Mouse (Mus musculus) midbrain, embryonic 16.5 days (tissue): ENCODE measurements around the gene Wdr72. TPM values are rescaled to one million over a fixed set of nuclear protein-coding genes. Genes with fewer than 3 reads are reported as not detected.

Experiments used
- ATAC-seq: fragments of 200-750 bp; cut with Nextera tagmentation; 2 replicates; pipeline ENCODE4 v1.8.0; 2017; ENCODE audit warnings: moderate TSS enrichment
- H3K27ac ChIP-seq: fragments of 300-500 bp; sonication (generic); 2 replicates; pipeline ENCODE4 v1.5.1; 2014; ENCODE audit warnings: mild to moderate bottlenecking, low read length, mixed read lengths
- H3K27me3 ChIP-seq: fragments of 300-500 bp; sonication (generic); 2 replicates; pipeline ENCODE4 v1.6.1; 2014; ENCODE audit warnings: low read depth, low read length, mixed read lengths; ENCODE audit not compliant: control insufficient read depth, insufficient read depth
- H3K36me3 ChIP-seq: fragments of 300-500 bp; sonication (generic); 2 replicates; pipeline ENCODE4 v1.6.1; 2014; ENCODE audit warnings: mild to moderate bottlenecking, low read length, moderate library complexity, mixed read lengths; ENCODE audit not compliant: control insufficient read depth, insufficient read depth
- H3K4me1 ChIP-seq: fragments of 300-500 bp; sonication (generic); 2 replicates; pipeline ENCODE4 v1.6.1; 2014; ENCODE audit warnings: mild to moderate bottlenecking, low read length, mixed read lengths; ENCODE audit not compliant: control insufficient read depth, insufficient read depth
- H3K4me2 ChIP-seq: fragments of 300-500 bp; sonication (generic); 2 replicates; pipeline ENCODE4 v1.6.1; 2014; ENCODE audit warnings: mild to moderate bottlenecking, low read length, mixed read lengths
- H3K4me3 ChIP-seq: fragments of 300-500 bp; sonication (generic); 2 replicates; pipeline ENCODE4 v1.5.1; 2014; ENCODE audit warnings: low read depth, mild to moderate bottlenecking, low read length, moderate library complexity, mixed read lengths
- H3K9ac ChIP-seq: fragments of 300-500 bp; sonication (generic); 2 replicates; pipeline ENCODE4 v1.6.1; 2014; ENCODE audit warnings: low read depth, low read length, mixed read lengths
- H3K9me3 ChIP-seq: fragments of 300-500 bp; sonication (generic); replicated peaks from 2 replicates; pipeline ENCODE4 v1.6.1; 2014; ENCODE audit warnings: mild to moderate bottlenecking, low read length, mixed read lengths; ENCODE audit not compliant: control insufficient read depth, poor library complexity, severe bottlenecking
- WGBS: fragments of 180-500 bp; shearing (Covaris S2); extraction: QIAGEN DNeasy Blood & Tissue Kit; methylation state at CpG from one replicate; pipeline ENCODE4 v1.1.7; 2014; 5-methylcytosine and 5-hydroxymethylcytosine counted together
- polyA plus RNA-seq: library from polyadenylated mRNA; unstranded; fragments of >200 nt; fragmentation: Nextera tagmentation; extraction: Ambion mirVana; gene quantifications from 2 replicates; pipeline ENCODE4 v1.2.1, GENCODE M21; 2015

The Wdr72 gene
- polyA plus RNA-seq, 1 experiment from 2014 or later: 0.43 TPM

DNA sequence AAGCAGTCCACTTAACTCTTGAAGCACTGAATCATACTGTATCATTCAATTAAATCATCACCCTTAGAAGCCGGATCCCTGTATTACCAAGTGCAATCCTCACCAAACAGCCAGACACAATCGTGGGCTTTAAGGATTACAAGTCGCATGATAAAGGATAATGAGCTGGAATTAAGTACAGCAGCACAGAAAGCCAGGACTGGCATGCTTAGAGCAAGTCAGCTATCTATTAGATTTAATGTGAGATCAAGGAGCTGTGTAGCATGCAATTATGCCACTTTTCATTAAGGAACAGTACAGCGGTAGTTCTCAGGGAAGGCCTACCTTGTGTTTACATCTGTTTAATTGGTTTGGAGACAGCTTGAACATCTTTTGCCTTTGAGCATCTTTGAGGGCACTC, 148.2 kb downstream of the Wdr72 start:
- no peak; the same call in 1 of the 2 replicates for ATAC-seq
- Histone ChIP-seq H3K27ac (no peak overlapping the region), H3K4me2 (no peak overlapping the region), H3K36me3 (no peaks in the 10 kb centered on the region), H3K4me3 (no peak overlapping the region), H3K9ac (no peak overlapping the region), H3K4me1 (peaks cover 6% of the 10 kb centered on the region; the same call in 1 of the 2 replicates), H3K9me3 (no peaks in the 10 kb centered on the region), H3K27me3 (no peaks in the 10 kb centered on the region)
- WGBS: 24% methylated on average over 4 of the region's 4 CpGs

DNA sequence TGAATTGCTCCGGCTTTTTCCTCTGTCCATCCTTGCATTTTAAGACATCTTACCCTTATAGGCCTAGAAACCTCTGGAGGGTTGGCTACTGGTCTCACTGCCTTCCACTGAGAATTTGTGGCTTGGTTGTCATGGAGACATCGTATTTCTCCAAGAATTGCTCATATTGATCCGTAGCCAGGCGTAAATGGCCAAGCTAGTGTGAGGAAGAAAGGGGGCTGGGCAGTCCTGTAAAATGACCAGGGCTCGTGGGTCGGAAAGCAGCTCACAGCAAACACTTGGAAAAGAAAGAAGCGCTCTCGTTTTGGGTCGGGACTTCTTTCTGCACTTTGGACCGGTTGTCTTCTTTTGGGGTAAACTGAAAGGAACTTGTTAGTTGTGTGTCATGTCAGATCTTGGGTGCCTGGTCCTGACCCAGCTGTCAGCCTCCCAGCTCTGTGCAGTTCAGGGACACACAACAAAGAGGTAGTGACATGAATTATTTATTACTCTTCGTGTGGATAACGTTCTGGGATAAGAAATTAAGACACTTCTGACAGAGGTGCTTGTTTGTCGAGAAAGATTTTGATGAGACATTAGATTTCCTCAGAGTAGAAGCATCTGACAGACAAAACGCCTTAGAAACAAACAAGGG, 167.7 kb downstream of the Wdr72 start:
- Histone ChIP-seq H3K27ac (no peak overlapping the region), H3K4me3 (0 out of 2 replicates have a peak overlapping the region, but pooled peaks have one; percentile 6), H3K9ac (no peak overlapping the region), H3K36me3 (no peaks in the 10 kb centered on the region), H3K9me3 (no peaks in the 10 kb centered on the region), H3K4me2 (peak overlapping the region; percentile 48), H3K4me1 (peaks cover 18% of the 10 kb centered on the region), H3K27me3 (no peaks in the 10 kb centered on the region)
- ATAC-seq: peak; percentile 70
- 15% methylated on average over 14 of the region's 14 CpGs for WGBS

DNA sequence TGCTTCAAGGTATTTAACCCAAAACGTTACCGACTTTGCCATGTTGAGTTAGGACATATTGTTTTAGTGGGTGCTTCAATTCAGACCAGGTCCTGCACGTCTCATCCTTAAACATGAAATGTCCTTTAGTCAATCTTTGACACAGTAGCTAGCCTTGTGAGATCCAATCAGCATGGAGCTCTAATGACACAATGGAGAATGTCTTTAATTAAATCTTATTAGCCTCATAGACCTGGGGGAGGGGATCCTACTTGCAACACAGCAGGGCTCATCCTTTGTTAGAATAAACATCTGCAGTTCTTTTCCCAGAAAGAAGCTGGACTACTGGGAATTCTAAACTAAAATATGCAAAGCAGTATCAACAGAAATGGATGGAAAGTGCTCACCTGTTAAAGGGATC, 171.9 kb downstream of the Wdr72 start:
- no peaks in the 10 kb centered on the region for H3K9me3 ChIP-seq
- no peak overlapping the region for H3K4me2 ChIP-seq
- no peaks in the 10 kb centered on the region for H3K27me3 ChIP-seq
- H3K9ac ChIP-seq: no peak overlapping the region
- H3K27ac ChIP-seq: no peak overlapping the region; the same call in 1 of the 2 replicates
- no peaks in the 10 kb centered on the region for H3K36me3 ChIP-seq
- no peak overlapping the region for H3K4me3 ChIP-seq
- no peak for ATAC-seq
- 12% methylated on average over 3 of the region's 3 CpGs for WGBS
- H3K4me1 ChIP-seq: peaks cover 13% of the 10 kb centered on the region

DNA sequence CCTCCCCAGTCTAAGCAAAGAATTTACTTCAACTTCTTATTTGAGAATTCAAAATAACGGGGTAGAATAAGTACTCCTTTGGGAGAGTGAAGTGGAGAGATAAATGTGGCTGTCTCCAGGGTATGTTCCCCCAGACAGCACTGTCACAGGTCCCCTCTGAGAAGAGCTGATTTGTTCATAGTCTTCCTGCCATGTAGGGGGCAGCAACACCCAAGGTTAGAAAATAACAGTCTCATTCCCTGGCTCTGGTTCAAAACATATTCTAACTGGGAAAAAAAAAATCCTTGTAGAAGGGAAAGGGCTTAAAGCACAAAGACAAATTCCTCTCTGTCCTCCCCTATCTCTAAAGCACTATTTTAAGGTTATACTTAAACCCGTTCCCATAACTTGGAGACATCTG, 176.1 kb downstream of the Wdr72 start:
- no peak for ATAC-seq
- no peak overlapping the region for H3K4me2 ChIP-seq
- no peaks in the 10 kb centered on the region for H3K27me3 ChIP-seq
- WGBS: 50% methylated on average over 2 of the region's 2 CpGs
- no peaks in the 10 kb centered on the region for H3K36me3 ChIP-seq
- H3K9ac ChIP-seq: no peak overlapping the region
- no peaks in the 10 kb centered on the region for H3K4me1 ChIP-seq
- H3K27ac ChIP-seq: no peak overlapping the region
- no peaks in the 10 kb centered on the region for H3K9me3 ChIP-seq
- no peak overlapping the region for H3K4me3 ChIP-seq

DNA sequence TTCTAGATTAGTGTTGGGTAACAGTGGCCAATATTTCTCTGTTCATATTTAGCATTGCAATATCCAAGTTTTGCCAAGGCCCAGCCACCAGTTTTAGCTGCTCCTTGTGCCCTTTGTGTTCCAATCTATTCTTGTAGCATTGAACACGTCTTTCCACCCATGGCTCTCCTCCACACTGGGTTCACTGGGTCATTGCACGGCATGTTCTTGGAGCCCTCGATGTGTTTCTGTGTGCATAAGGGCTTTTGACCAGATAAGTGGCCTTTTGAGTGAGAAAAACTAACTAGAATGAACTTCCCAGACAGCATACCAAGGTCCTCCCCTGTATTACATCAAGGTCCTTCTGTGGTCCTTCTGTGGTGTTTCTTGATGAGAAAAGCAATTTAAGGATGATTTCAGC, 184.3 kb downstream of the Wdr72 start:
- no peak for ATAC-seq

DNA sequence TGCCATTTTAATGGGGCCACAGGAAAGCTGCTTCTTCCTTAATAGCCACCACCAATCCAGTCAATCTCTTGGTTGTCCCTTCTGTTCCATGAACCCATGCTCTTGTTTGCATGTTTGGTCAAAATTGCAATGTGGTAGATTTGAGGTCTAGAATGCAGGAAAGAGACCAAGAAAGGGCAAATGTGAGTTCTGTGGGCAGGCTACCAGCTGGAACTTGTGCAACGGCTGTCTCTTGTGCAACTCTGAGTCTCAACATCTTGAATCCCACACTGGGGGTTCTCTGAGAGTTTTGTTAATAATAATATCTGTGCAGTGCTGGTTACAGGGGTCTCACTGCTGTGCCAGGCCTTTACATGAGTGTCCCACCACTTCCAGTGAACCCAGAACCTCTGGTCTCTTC, 208.6 kb downstream of the Wdr72 start:
- H3K27ac ChIP-seq: no peak overlapping the region
- no peaks in the 10 kb centered on the region for H3K36me3 ChIP-seq
- H3K9me3 ChIP-seq: no peaks in the 10 kb centered on the region
- no peak overlapping the region for H3K4me3 ChIP-seq
- no peak overlapping the region for H3K4me2 ChIP-seq
- no peak overlapping the region for H3K9ac ChIP-seq
- no peaks in the 10 kb centered on the region for H3K27me3 ChIP-seq
- 93% methylated on average over 1 of the region's 1 CpGs for WGBS
- ATAC-seq: no peak
- no peaks in the 10 kb centered on the region for H3K4me1 ChIP-seq

More for the DNA sequence above, 184.3 kb downstream of the Wdr72 start:
- Histone ChIP-seq H3K27ac (no peak overlapping the region), H3K36me3 (no peaks in the 10 kb centered on the region), H3K4me2 (no peak overlapping the region), H3K4me3 (no peak overlapping the region), H3K4me1 (peaks cover 3% of the 10 kb centered on the region; the same call in 1 of the 2 replicates), H3K27me3 (no peaks in the 10 kb centered on the region), H3K9ac (no peak overlapping the region), H3K9me3 (no peaks in the 10 kb centered on the region)
- 72% methylated on average over 3 of the region's 3 CpGs for WGBS

DNA sequence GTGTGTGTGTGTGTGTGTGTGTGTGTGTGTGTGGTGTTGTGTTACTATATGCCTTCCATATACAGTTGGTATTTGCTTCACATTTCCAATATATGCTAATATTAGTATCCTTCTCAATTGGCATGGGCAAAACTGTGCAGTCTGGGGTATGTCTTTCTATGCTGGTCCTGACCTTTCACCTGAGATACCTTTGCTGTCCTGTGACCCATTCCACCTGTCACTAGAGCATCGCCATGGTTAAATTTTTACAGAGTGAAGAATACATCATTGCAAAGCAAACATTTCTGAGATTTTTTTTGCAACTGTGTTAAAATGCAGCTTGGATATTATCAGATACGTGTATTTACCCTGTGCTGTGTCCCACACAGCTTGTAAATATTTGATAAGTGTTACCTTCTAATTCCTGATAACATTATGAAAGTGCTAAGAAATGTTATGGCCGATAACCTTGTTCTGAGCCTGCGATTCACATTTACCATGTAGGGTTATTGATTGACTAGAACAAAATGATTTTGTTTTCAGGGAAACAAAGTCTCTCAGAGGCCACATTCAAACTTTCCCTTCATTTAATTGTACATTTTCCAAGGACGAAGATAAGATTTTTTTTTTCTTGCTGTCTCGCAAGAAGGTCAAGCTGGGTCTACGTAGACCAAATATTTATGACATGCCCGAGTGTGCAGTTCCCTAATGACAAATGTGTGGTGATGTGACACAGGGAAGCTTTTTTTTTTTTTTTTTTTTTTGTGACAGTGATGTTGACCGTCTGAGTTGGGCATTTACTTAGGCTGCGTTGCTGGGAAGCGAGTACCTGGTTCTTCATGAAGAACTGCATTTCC, 214.2 kb downstream of the Wdr72 start:
- H3K9ac ChIP-seq: no peak overlapping the region

DNA sequence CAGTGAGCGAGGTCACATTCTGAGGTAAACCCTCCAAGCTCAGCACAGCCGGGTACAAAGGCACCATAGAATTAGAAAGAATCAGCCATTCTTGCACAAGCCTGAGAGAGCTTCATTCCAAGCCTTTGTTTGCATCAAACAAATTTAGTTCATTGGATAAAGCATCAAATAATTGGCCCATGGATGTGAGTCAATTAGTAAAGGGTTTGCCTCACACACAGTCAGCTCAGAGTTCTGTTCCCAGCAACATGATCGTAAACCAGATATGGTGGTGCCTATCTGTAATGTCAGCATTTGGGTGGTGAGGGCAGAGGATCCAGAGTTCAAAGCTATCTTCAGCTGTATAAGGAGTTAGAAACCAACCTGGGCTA, 214.8 kb downstream of the Wdr72 start:
- Histone ChIP-seq H3K9me3 (no peaks in the 10 kb centered on the region), H3K27me3 (no peaks in the 10 kb centered on the region), H3K4me1 (no peaks in the 10 kb centered on the region), H3K4me2 (no peak overlapping the region), H3K9ac (no peak overlapping the region), H3K27ac (no peak overlapping the region), H3K4me3 (no peak overlapping the region), H3K36me3 (no peaks in the 10 kb centered on the region)
- ATAC-seq: no peak
- WGBS: 68% methylated on average over 3 of the region's 3 CpGs

More for the DNA sequence above, 214.2 kb downstream of the Wdr72 start:
- Histone ChIP-seq H3K36me3 (no peaks in the 10 kb centered on the region), H3K4me1 (no peaks in the 10 kb centered on the region), H3K4me3 (no peak overlapping the region), H3K27me3 (no peaks in the 10 kb centered on the region), H3K27ac (no peak overlapping the region), H3K9me3 (no peaks in the 10 kb centered on the region), H3K4me2 (no peak overlapping the region)
- WGBS: 72% methylated on average over 11 of the region's 11 CpGs
- no peak for ATAC-seq

DNA sequence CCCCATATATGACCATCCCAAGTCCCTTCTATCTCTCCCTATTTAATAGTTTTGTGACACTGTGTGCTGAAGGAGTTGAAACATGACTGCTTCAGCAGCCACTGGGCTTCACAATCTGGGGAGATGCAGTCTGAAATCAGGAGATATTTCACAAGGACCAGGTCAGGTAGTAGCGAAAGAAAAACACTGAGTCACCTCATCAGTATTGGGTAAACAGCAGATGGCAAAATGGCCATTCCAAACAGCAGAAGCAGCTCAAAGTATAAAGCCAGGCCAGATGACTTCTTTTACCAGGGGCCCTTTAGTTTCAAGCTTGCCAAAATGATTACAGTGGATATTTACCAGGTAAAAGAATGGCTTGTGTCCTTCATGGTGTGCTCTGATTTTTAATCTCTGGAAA, 215.8 kb downstream of the Wdr72 start:
- H3K4me2 ChIP-seq: no peak overlapping the region
- ATAC-seq: no peak
- H3K27ac ChIP-seq: no peak overlapping the region
- no peaks in the 10 kb centered on the region for H3K27me3 ChIP-seq
- 93% methylated on average over 1 of the region's 1 CpGs for WGBS
- H3K4me1 ChIP-seq: no peaks in the 10 kb centered on the region
- no peaks in the 10 kb centered on the region for H3K9me3 ChIP-seq
- no peak overlapping the region for H3K4me3 ChIP-seq
- no peaks in the 10 kb centered on the region for H3K36me3 ChIP-seq
- H3K9ac ChIP-seq: no peak overlapping the region
